Mouse (Mus musculus) midbrain, embryonic 15.5 days (tissue): ENCODE measurements around the gene Pla2g4a. TPM values are rescaled to one million over a fixed set of nuclear protein-coding genes. Genes with fewer than 3 reads are reported as not detected.
A peak's percentile ranks its signal among the peaks of the same experiment; 100 is the strongest.

Source experiments
- ATAC-seq: fragments of 200-750 bp; cut with Nextera tagmentation; replicated peaks from 2 replicates; pipeline ENCODE4 v1.8.0; 2017; ENCODE audit warnings: moderate TSS enrichment
- H3K27ac ChIP-seq: fragments of 300-500 bp; sonication (generic); 2 replicates; pipeline ENCODE4 v1.5.1; 2015; ENCODE audit warnings: mild to moderate bottlenecking, inconsistent platforms
- H3K27me3 ChIP-seq: fragments of 300-500 bp; sonication (generic); replicated peaks from 2 replicates; pipeline ENCODE4 v1.6.1; 2015; ENCODE audit warnings: inconsistent platforms
- H3K36me3 ChIP-seq: fragments of 300-500 bp; sonication (generic); replicated peaks from 2 replicates; pipeline ENCODE4 v1.6.1; 2015; ENCODE audit warnings: inconsistent platforms
- H3K4me1 ChIP-seq: fragments of 300-500 bp; sonication (generic); 2 replicates; pipeline ENCODE4 v1.6.1; 2015; ENCODE audit warnings: inconsistent platforms
- H3K4me2 ChIP-seq: fragments of 300-500 bp; sonication (generic); 2 replicates; pipeline ENCODE4 v1.6.1; 2015; ENCODE audit warnings: inconsistent platforms, mild to moderate bottlenecking, moderate library complexity
- H3K4me3 ChIP-seq: fragments of 300-500 bp; sonication (generic); 2 replicates; pipeline ENCODE4 v1.5.1; 2015; ENCODE audit warnings: mild to moderate bottlenecking, inconsistent platforms
- H3K9ac ChIP-seq: fragments of 300-500 bp; sonication (generic); 2 replicates; pipeline ENCODE4 v1.6.1; 2015; ENCODE audit warnings: mild to moderate bottlenecking, inconsistent platforms
- H3K9me3 ChIP-seq: fragments of 300-500 bp; sonication (generic); 2 replicates; pipeline ENCODE4 v1.6.1; 2016; ENCODE audit warnings: inconsistent platforms
- WGBS: fragments of 180-500 bp; shearing (Covaris S2); methylation state at CpG from one replicate; pipeline ENCODE4 v1.1.7; 2015; ENCODE audit warnings: mixed read lengths; 5-methylcytosine and 5-hydroxymethylcytosine counted together
- polyA plus RNA-seq: library from polyadenylated mRNA; unstranded; fragments of >200 nt; fragmentation: Nextera tagmentation; extraction: Ambion mirVana; gene quantifications from 2 replicates; pipeline ENCODE4 v1.2.1, GENCODE M21; 2015

Pla2g4a gene
- polyA plus RNA-seq: 0.74 and 0.96 TPM in 2 replicates

- Histone ChIP-seq H3K4me1 (0 out of 2 replicates have a peak, but pooled peaks cover 4% of the 10 kb centered on the region), H3K9me3 (no peaks in the 10 kb centered on the region), H3K27me3 (no peaks in the 10 kb centered on the region), H3K27ac (no peak within 1 kb of the TSS), H3K4me3 (peak within 1 kb of the TSS; percentile 20), H3K4me2 (peak within 1 kb of the TSS; percentile 45), H3K36me3 (no peaks in the 10 kb centered on the region), H3K9ac (no peak within 1 kb of the TSS)
- peak; percentile 50; the same call in 1 of the 2 replicates for ATAC-seq
- 30% methylated on average over 15 of the region's 15 CpGs for WGBS
Observed at GRCm38 (mm10) chr1:149960734-149961424, at the start of gene Pla2g4a. Pla2g4a (minus strand) TSS chr1:149961290.

GRCm38 (mm10) chr1:150010629-150010979, 49.5 kb upstream of the Pla2g4a start:
- ATAC-seq: no peak
- Histone ChIP-seq H3K9ac (no peak overlapping the region), H3K9me3 (no peaks in the 10 kb centered on the region), H3K36me3 (no peaks in the 10 kb centered on the region), H3K27ac (no peak overlapping the region), H3K4me1 (no peaks in the 10 kb centered on the region), H3K4me3 (no peak overlapping the region), H3K4me2 (no peak overlapping the region), H3K27me3 (no peaks in the 10 kb centered on the region)
- 44% methylated on average over 4 of the region's 4 CpGs for WGBS

GRCm38 (mm10) chr1:150009968-150010628, 49.0 kb upstream of the Pla2g4a start:
- Histone ChIP-seq H3K9me3 (no peaks in the 10 kb centered on the region), H3K4me2 (no peak overlapping the region), H3K9ac (no peak overlapping the region), H3K4me1 (no peaks in the 10 kb centered on the region), H3K4me3 (no peak overlapping the region), H3K36me3 (no peaks in the 10 kb centered on the region), H3K27ac (no peak overlapping the region), H3K27me3 (no peaks in the 10 kb centered on the region)
- ATAC-seq: peak; percentile 77
- 63% methylated on average over 18 of the region's 18 CpGs for WGBS

GRCm38 (mm10) chr1:150009134-150009533, 48.0 kb upstream of the Pla2g4a start:
- H3K27me3 ChIP-seq: no peaks in the 10 kb centered on the region
- peak; percentile 62; the same call in 1 of the 2 replicates for ATAC-seq
- H3K4me2 ChIP-seq: no peak overlapping the region
- no peaks in the 10 kb centered on the region for H3K9me3 ChIP-seq
- no peak overlapping the region for H3K4me3 ChIP-seq
- H3K4me1 ChIP-seq: no peaks in the 10 kb centered on the region
- no peaks in the 10 kb centered on the region for H3K36me3 ChIP-seq
- 91% methylated on average over 9 of the region's 9 CpGs for WGBS
- H3K9ac ChIP-seq: no peak overlapping the region
- no peak overlapping the region for H3K27ac ChIP-seq

- H3K4me2 ChIP-seq: no peak overlapping the region
- 85% methylated on average over 1 of the region's 1 CpGs for WGBS
- H3K4me3 ChIP-seq: no peak overlapping the region
- ATAC-seq: no peak
- H3K36me3 ChIP-seq: no peaks in the 10 kb centered on the region
- no peak overlapping the region for H3K27ac ChIP-seq
- H3K27me3 ChIP-seq: no peaks in the 10 kb centered on the region
- no peaks in the 10 kb centered on the region for H3K9me3 ChIP-seq
- no peak overlapping the region for H3K9ac ChIP-seq
- H3K4me1 ChIP-seq: no peaks in the 10 kb centered on the region
Observed at GRCm38 (mm10) chr1:149975626-149976025, 14.5 kb upstream of the Pla2g4a start.

- ATAC-seq: no peak
- no peak overlapping the region for H3K9ac ChIP-seq
Observed at GRCm38 (mm10) chr1:149965826-149966225, 4.7 kb upstream of the Pla2g4a start.

GRCm38 (mm10) chr1:149961425-149962303, 574 bp upstream of the Pla2g4a start:
- Histone ChIP-seq H3K9me3 (no peaks in the 10 kb centered on the region), H3K27ac (no peak overlapping the region), H3K4me3 (no peak overlapping the region), H3K9ac (no peak overlapping the region), H3K27me3 (no peaks in the 10 kb centered on the region), H3K4me2 (peak overlapping the region; percentile 45), H3K36me3 (no peaks in the 10 kb centered on the region), H3K4me1 (0 out of 2 replicates have a peak, but pooled peaks cover 4% of the 10 kb centered on the region)
- ATAC-seq: no peak
- 78% methylated on average over 9 of the region's 9 CpGs for whole genome bisulfite sequencing

More at GRCm38 (mm10) chr1:149965826-149966225, 4.7 kb upstream of the Pla2g4a start:
- Histone ChIP-seq H3K36me3 (no peaks in the 10 kb centered on the region), H3K27me3 (no peaks in the 10 kb centered on the region), H3K4me2 (no peak overlapping the region), H3K9me3 (no peaks in the 10 kb centered on the region), H3K27ac (no peak overlapping the region), H3K4me1 (0 out of 2 replicates have a peak, but pooled peaks cover 2% of the 10 kb centered on the region), H3K4me3 (no peak overlapping the region)
- WGBS: 93% methylated on average over 1 of the region's 1 CpGs

GRCm38 (mm10) chr1:149960251-149960650, 839 bp downstream of the Pla2g4a start:
- H3K4me3 ChIP-seq: no peak overlapping the region
- ATAC-seq: no peak
- no peak overlapping the region for H3K4me2 ChIP-seq
- H3K9me3 ChIP-seq: no peaks in the 10 kb centered on the region
- 91% methylated on average over 4 of the region's 4 CpGs for WGBS
- 0 out of 2 replicates have a peak, but pooled peaks cover 4% of the 10 kb centered on the region for H3K4me1 ChIP-seq
- no peak overlapping the region for H3K9ac ChIP-seq
- H3K27ac ChIP-seq: no peak overlapping the region
- H3K36me3 ChIP-seq: no peaks in the 10 kb centered on the region
- H3K27me3 ChIP-seq: no peaks in the 10 kb centered on the region

- Histone ChIP-seq H3K27ac (no peak overlapping the region), H3K36me3 (no peaks in the 10 kb centered on the region), H3K4me3 (no peak overlapping the region), H3K4me2 (no peak overlapping the region), H3K27me3 (no peaks in the 10 kb centered on the region), H3K4me1 (0 out of 2 replicates have a peak, but pooled peaks cover 4% of the 10 kb centered on the region), H3K9me3 (no peaks in the 10 kb centered on the region), H3K9ac (no peak overlapping the region)
- no peak for ATAC-seq
- WGBS: 71% methylated on average over 1 of the region's 1 CpGs
Observed at GRCm38 (mm10) chr1:149959069-149959468, 2.0 kb downstream of the Pla2g4a start.

- Histone ChIP-seq H3K27me3 (no peaks in the 10 kb centered on the region), H3K4me2 (no peak overlapping the region), H3K9ac (no peak overlapping the region), H3K36me3 (no peaks in the 10 kb centered on the region), H3K4me1 (no peaks in the 10 kb centered on the region), H3K27ac (no peak overlapping the region), H3K9me3 (no peaks in the 10 kb centered on the region), H3K4me3 (no peak overlapping the region)
- 82% methylated on average over 4 of the region's 4 CpGs for WGBS
- ATAC-seq: no peak
Observed at GRCm38 (mm10) chr1:149955482-149955881, 5.6 kb downstream of the Pla2g4a start.

GRCm38 (mm10) chr1:149954026-149954425, 7.1 kb downstream of the Pla2g4a start:
- Histone ChIP-seq H3K27me3 (no peaks in the 10 kb centered on the region), H3K36me3 (no peaks in the 10 kb centered on the region), H3K9ac (no peak overlapping the region), H3K4me3 (no peak overlapping the region), H3K4me2 (no peak overlapping the region), H3K27ac (no peak overlapping the region), H3K4me1 (no peaks in the 10 kb centered on the region), H3K9me3 (no peaks in the 10 kb centered on the region)
- ATAC-seq: no peak
- 90% methylated on average over 6 of the region's 6 CpGs for WGBS

- H3K9ac ChIP-seq: no peak overlapping the region
- H3K9me3 ChIP-seq: no peaks in the 10 kb centered on the region
- no peaks in the 10 kb centered on the region for H3K4me1 ChIP-seq
- no peaks in the 10 kb centered on the region for H3K27me3 ChIP-seq
- no peak overlapping the region for H3K4me2 ChIP-seq
- no peak overlapping the region for H3K27ac ChIP-seq
- no peak for ATAC-seq
- no peaks in the 10 kb centered on the region for H3K36me3 ChIP-seq
- H3K4me3 ChIP-seq: no peak overlapping the region
Observed at GRCm38 (mm10) chr1:149952050-149952449, 9.0 kb downstream of the Pla2g4a start.
